Mouse (Mus musculus): ENCODE measurements around the gene Gpsm2. TPM values are rescaled to one million over a fixed set of nuclear protein-coding genes. Genes with fewer than 3 reads are reported as not detected.
"Not testable (repeated sequence)": the region's sequence is repeated elsewhere in the genome, so short reads cannot be mapped to it uniquely, and the experiment has no call there.

Gpsm2 gene
- polyA plus RNA-seq, 1 experiment from 2014 or later: 103 TPM

DNA sequence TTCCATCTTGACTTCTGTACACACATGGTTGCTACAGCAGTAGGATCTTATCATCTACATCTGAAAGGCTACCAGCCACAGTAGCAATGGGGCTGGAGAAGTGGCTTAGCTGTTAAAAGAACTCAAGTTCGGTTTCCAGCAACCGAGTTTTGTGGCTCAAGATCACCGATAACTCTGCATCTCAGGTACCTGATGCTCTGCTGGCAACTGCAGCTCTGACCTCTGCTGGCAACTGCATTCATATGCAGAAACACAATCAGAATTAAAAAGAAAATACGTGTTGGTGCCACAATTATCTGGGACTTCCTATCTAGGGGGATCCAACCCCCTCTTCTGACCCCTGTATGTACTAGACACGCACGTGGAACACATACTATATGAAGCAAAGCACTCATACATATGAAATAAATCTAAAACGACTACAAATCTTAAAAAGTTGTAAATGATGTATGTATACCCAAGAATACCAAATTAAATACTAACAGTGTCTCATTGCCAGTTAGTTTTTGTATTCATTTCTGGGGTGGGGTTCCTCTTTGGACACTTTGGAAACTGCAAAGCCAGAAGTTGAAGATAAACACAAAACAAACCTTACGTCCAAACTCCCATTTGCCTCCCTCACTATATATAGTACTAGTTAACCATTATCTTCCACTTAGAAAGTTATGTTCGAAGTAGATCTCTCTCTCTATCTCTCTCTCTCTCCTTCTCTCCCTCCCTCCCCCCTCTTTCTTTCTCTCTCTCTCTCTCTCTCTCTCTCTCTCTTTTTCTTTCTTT lies 69.1 kb downstream of the Gpsm2 start:
- no peak for ATAC-seq (ENCODE audit: insufficient number of reproducible peaks, low FRiP score, low TSS enrichment, low read depth)
- 21% methylated on average over 9 of the region's 9 CpGs for WGBS
- Histone ChIP-seq H3K4me3 (peak overlapping the region; percentile 86), H3K4me2 (peak overlapping the region; percentile 54; the same call in 1 of the 2 replicates), H3K27ac (no peak overlapping the region), H3K9ac (no peak overlapping the region), H3K36me3 (peaks cover 2% of the 10 kb centered on the region; the same call in 1 of the 2 replicates), H3K27me3 (no peaks in the 10 kb centered on the region), H3K9me3 (no peaks in the 10 kb centered on the region; the same call in 1 of the 2 replicates), H3K4me1 (peaks cover 4% of the 10 kb centered on the region)

DNA sequence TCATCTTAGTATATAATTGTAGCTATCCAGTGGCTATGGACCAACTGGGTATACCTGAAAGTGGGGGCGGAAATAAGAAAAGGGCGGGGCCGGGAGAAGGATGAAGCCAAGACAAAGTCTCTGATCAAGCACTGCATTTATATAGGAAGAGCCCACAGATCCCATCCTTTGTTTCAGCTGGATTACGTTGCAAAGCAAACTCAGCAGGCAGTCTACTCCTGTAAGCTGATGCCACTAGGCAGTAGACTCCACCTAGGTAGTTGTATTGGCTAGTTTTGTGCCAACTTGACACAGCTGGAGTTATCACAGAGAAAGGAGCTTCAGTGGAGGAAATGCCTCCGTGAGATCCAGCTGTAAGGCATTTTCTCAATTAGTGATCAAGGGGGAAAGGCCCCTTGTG lies 74.4 kb downstream of the Gpsm2 start:
- 45% methylated on average over 5 of the region's 5 CpGs for WGBS
- H3K36me3 ChIP-seq: peaks cover 25% of the 10 kb centered on the region
- not testable (repeated sequence) for H3K9ac ChIP-seq; ATAC-seq (ENCODE audit: insufficient number of reproducible peaks, low FRiP score, low TSS enrichment, low read depth); H3K4me1 ChIP-seq; H3K27ac ChIP-seq; H3K4me3 ChIP-seq; H3K9me3 ChIP-seq; H3K27me3 ChIP-seq; H3K4me2 ChIP-seq

DNA sequence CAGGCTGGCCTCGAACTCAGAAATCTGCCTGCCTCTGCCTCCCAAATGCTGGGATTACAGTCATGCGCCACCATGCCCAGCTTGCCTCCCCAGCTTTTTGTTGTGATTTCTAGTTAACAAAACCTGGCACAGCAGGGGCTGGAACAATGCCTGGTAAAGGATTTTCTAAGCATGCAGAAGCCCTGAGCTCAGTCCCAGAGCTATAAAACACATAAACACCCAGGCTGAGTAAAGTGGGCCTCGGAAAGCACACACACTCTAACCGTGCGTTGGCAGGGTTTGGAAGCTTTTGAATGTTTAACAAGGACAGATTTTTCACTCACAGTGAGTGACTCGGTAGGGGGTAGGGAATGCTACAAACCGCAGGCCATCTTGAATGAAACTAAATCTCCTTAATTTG lies 76.1 kb downstream of the Gpsm2 start:
- no peak for ATAC-seq (ENCODE audit: insufficient number of reproducible peaks, low FRiP score, low TSS enrichment, low read depth)
- H3K27me3 ChIP-seq: no peaks in the 10 kb centered on the region
- H3K36me3 ChIP-seq: peaks cover 26% of the 10 kb centered on the region
- H3K4me3 ChIP-seq: no peak overlapping the region
- no peak overlapping the region for H3K27ac ChIP-seq
- no peak overlapping the region for H3K4me2 ChIP-seq
- H3K9me3 ChIP-seq: no peaks in the 10 kb centered on the region; the same call in 1 of the 2 replicates
- H3K9ac ChIP-seq: no peak overlapping the region
- H3K4me1 ChIP-seq: no peaks in the 10 kb centered on the region; the same call in 1 of the 2 replicates
- WGBS: 44% methylated on average over 7 of the region's 7 CpGs

DNA sequence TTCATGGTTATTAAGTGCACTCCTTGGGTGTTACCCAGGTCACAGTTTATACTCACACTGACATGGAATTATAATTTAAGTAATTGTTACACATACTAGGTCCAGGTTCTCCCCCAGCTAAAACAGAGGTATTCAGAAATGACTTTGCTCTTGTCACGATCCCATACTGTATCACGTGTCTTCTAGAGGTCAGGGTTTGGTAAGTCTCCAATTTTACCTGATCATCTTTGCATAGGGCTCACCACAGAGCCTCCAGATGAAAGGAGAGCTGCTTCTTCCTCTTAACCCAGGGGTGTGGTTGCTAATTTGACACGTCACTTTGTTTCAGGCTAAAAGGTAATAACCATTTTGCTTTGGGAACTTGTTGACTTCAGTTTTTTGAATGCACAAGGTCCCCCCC lies 77.3 kb downstream of the Gpsm2 start:
- no peak overlapping the region for H3K4me2 ChIP-seq
- no peaks in the 10 kb centered on the region for H3K9me3 ChIP-seq
- H3K36me3 ChIP-seq: peaks cover 26% of the 10 kb centered on the region
- H3K27ac ChIP-seq: no peak overlapping the region
- H3K9ac ChIP-seq: no peak overlapping the region
- H3K27me3 ChIP-seq: no peaks in the 10 kb centered on the region
- 86% methylated on average over 3 of the region's 3 CpGs for WGBS
- no peak for ATAC-seq (ENCODE audit: insufficient number of reproducible peaks, low FRiP score, low TSS enrichment, low read depth)
- H3K4me1 ChIP-seq: no peaks in the 10 kb centered on the region; the same call in 1 of the 2 replicates
- H3K4me3 ChIP-seq: no peak overlapping the region

DNA sequence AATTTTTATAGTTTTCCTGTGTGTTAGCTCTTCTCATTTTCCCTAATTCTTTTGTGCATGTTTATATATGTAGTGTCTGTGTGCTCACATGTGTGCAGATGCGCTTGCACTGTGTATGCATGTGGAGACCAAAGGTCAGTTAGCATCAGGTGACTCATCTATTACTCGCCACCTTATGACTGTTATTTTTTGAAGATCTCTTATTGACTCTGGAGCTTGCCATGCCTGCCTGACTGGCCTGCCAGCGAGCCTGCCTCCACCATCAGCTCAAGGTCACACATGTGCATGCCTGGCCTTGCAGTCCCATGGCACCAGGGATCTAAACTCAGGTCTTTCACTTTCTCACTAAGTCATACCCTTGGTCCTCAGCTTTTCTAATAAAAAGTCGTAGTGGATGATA lies 81.1 kb downstream of the Gpsm2 start:
- H3K27me3 ChIP-seq: no peaks in the 10 kb centered on the region
- no peak overlapping the region for H3K27ac ChIP-seq
- H3K9ac ChIP-seq: no peak overlapping the region
- ATAC-seq (ENCODE audit: insufficient number of reproducible peaks, low FRiP score, low TSS enrichment, low read depth): no peak
- H3K4me2 ChIP-seq: no peak overlapping the region
- no peaks in the 10 kb centered on the region for H3K9me3 ChIP-seq
- H3K4me3 ChIP-seq: no peak overlapping the region
- H3K4me1 ChIP-seq: no peaks in the 10 kb centered on the region
- WGBS: 81% methylated on average over 4 of the region's 4 CpGs
- peaks cover 32% of the 10 kb centered on the region for H3K36me3 ChIP-seq

DNA sequence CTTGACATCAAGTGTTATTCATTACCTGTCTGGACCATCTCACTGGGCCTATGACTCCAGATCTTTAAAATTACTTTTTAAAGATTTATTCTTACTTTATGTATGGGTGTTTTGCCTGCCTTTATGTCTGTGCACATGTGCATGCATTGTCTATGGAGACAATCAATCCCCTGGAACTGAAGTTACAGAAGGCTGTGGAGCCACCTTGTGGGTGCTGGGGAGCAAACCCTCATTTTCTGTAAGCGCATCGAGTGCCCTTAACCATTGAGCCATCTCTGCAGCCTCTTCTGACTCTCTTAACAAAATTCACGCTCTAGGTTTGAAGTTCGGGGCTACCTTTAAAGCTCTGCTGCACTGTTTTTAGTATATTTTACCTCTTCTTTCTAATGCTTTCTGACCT lies 82.7 kb downstream of the Gpsm2 start:
- no peaks in the 10 kb centered on the region for H3K27me3 ChIP-seq
- H3K9me3 ChIP-seq: no peaks in the 10 kb centered on the region
- no peak overlapping the region for H3K4me2 ChIP-seq
- no peak for ATAC-seq (ENCODE audit: insufficient number of reproducible peaks, low FRiP score, low TSS enrichment, low read depth)
- peaks cover 19% of the 10 kb centered on the region; the same call in 1 of the 2 replicates for H3K36me3 ChIP-seq
- H3K4me3 ChIP-seq: no peak overlapping the region
- H3K9ac ChIP-seq: no peak overlapping the region
- no peak overlapping the region for H3K27ac ChIP-seq
- H3K4me1 ChIP-seq: no peaks in the 10 kb centered on the region
- WGBS: 65% methylated on average over 4 of the region's 4 CpGs

DNA sequence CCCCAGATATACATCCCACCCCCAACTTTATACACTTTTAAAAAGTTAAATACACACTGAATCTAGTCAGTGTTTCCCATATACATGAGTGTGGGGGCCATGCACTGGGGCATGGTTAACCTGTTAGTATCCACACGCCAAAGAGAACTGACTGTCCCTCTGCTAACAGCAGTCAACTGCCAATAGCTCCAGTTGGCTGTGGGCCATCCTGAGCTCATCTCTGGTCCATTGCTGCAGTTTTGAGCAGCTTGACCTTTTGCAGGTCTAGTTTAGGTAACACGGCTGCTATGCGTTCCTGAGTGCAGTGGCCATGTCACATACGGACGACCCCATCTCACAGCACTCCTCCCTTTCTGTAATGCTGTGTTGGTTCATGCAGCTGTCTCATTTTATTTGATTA lies 87.3 kb downstream of the Gpsm2 start:
- Histone ChIP-seq H3K4me2 (no peak overlapping the region), H3K4me1 (no peaks in the 10 kb centered on the region), H3K27me3 (no peaks in the 10 kb centered on the region), H3K9ac (no peak overlapping the region), H3K27ac (no peak overlapping the region), H3K36me3 (peaks cover 9% of the 10 kb centered on the region; the same call in 1 of the 2 replicates), H3K4me3 (no peak overlapping the region), H3K9me3 (no peaks in the 10 kb centered on the region)
- WGBS: 86% methylated on average over 5 of the region's 5 CpGs
- ATAC-seq (ENCODE audit: insufficient number of reproducible peaks, low FRiP score, low TSS enrichment, low read depth): no peak

Other genes starting within 250 kb of the Gpsm2 start
- 0.26 TPM in 1 of 2 replicates, not detected in the other for gene 1700013F07Rik, start 188.2 kb downstream of the Gpsm2 start, polyA plus RNA-seq (2015; fragmentation: Nextera tagmentation; extraction: Ambion mirVana)
- gene 5330417C22Rik, start 185.8 kb downstream of the Gpsm2 start, polyA plus RNA-seq (2015; fragmentation: Nextera tagmentation; extraction: Ambion mirVana): 0.63 and 0.77 TPM in 2 replicates
- 52.2 and 53.4 TPM in 2 replicates for gene Tmem167b, start 159.8 kb downstream of the Gpsm2 start, polyA plus RNA-seq (2015; fragmentation: Nextera tagmentation; extraction: Ambion mirVana)
- gene Taf13, start 150.6 kb downstream of the Gpsm2 start, polyA plus RNA-seq (2015; fragmentation: Nextera tagmentation; extraction: Ambion mirVana): 48.7 and 53.5 TPM in 2 replicates
- 15.8 and 18.1 TPM in 2 replicates for gene Wdr47, start 131.0 kb downstream of the Gpsm2 start, polyA plus RNA-seq (2015; fragmentation: Nextera tagmentation; extraction: Ambion mirVana)
- 91.5 and 98.2 TPM in 2 replicates for gene Clcc1, start 68.4 kb downstream of the Gpsm2 start, polyA plus RNA-seq (2015; fragmentation: Nextera tagmentation; extraction: Ambion mirVana)
- 1.3 and 1.5 TPM in 2 replicates for gene Aknad1, start 17.3 kb upstream of the Gpsm2 start, polyA plus RNA-seq (2015; fragmentation: Nextera tagmentation; extraction: Ambion mirVana)
- 46.6 and 51.8 TPM in 2 replicates for gene Stxbp3, start 118.2 kb upstream of the Gpsm2 start, polyA plus RNA-seq (2015; fragmentation: Nextera tagmentation; extraction: Ambion mirVana)
- gene Fndc7, start 167.7 kb upstream of the Gpsm2 start, polyA plus RNA-seq (2015; fragmentation: Nextera tagmentation; extraction: Ambion mirVana): 0.29 and 0.79 TPM in 2 replicates
- gene Prpf38b, start 189.4 kb upstream of the Gpsm2 start, polyA plus RNA-seq (2015; fragmentation: Nextera tagmentation; extraction: Ambion mirVana): 74.7 and 90.3 TPM in 2 replicates
- 0.51 and 1.00 TPM in 2 replicates for gene Henmt1, start 217.6 kb upstream of the Gpsm2 start, polyA plus RNA-seq (2015; fragmentation: Nextera tagmentation; extraction: Ambion mirVana)
- gene Gm9857, start 218.1 kb upstream of the Gpsm2 start, polyA plus RNA-seq (2015; fragmentation: Nextera tagmentation; extraction: Ambion mirVana): not detected in 2 replicates